Mouse (Mus musculus): Measurements from ENCODE around the gene Mapk14.
"Not testable (repeated sequence)": the region's sequence is repeated elsewhere in the genome, so short reads cannot be mapped to it uniquely, and the experiment has no call there.

Mapk14 gene

GRCm38 (mm10) chr17:28698672-28699071 lies 7.5 kb downstream of the Mapk14 start:
- no peak for DNase-seq

GRCm38 (mm10) chr17:28699789-28700188 lies 8.7 kb downstream of the Mapk14 start:
- no peak for DNase-seq

GRCm38 (mm10) chr17:28701171-28701570 lies 10.0 kb downstream of the Mapk14 start:
- no peak for DNase-seq

GRCm38 (mm10) chr17:28701737-28702136 lies 10.6 kb downstream of the Mapk14 start:
- DNase-seq = no peak

GRCm38 (mm10) chr17:28702646-28703045 lies 11.5 kb downstream of the Mapk14 start:
- DNase-seq = no peak

GRCm38 (mm10) chr17:28706697-28707096 lies 15.6 kb downstream of the Mapk14 start:
- DNase-seq = no peak

GRCm38 (mm10) chr17:28707136-28707627 lies 16.1 kb downstream of the Mapk14 start:
- DNase-seq = no peak

GRCm38 (mm10) chr17:28707816-28708215 lies 16.7 kb downstream of the Mapk14 start:
- no peak for DNase-seq

- DNase-seq = no peak
Measured at GRCm38 (mm10) chr17:28708989-28709388, 17.9 kb downstream of the Mapk14 start.

GRCm38 (mm10) chr17:28709552-28710290 lies 18.6 kb downstream of the Mapk14 start:
- DNase-seq = no peak

GRCm38 (mm10) chr17:28710291-28710688 lies 19.2 kb downstream of the Mapk14 start:
- no peak for DNase-seq

- no peak for DNase-seq
Measured at GRCm38 (mm10) chr17:28711237-28711636, 20.1 kb downstream of the Mapk14 start.

GRCm38 (mm10) chr17:28712305-28712704 lies 21.2 kb downstream of the Mapk14 start:
- no peak for DNase-seq

GRCm38 (mm10) chr17:28714006-28714405 lies 22.9 kb downstream of the Mapk14 start:
- DNase-seq = no peak

- DNase-seq = no peak
Measured at GRCm38 (mm10) chr17:28715832-28716548, 24.9 kb downstream of the Mapk14 start.

- no peak for DNase-seq
Measured at GRCm38 (mm10) chr17:28717535-28717934, 26.4 kb downstream of the Mapk14 start.

- DNase-seq = no peak
Measured at GRCm38 (mm10) chr17:28725783-28726182, 34.7 kb downstream of the Mapk14 start, which contains the start of gene AC170998.1. TSS of gene AC170998.1 (plus strand) at chr17:28726083.

GRCm38 (mm10) chr17:28727511-28727910 lies 36.4 kb downstream of the Mapk14 start:
- not testable (repeated sequence) for DNase-seq

- no peak for DNase-seq
Measured at GRCm38 (mm10) chr17:28735317-28736105, 44.4 kb downstream of the Mapk14 start.

- DNase-seq = no peak
Measured at GRCm38 (mm10) chr17:28736486-28736885, 45.4 kb downstream of the Mapk14 start.

- DNase-seq = no peak
Measured at GRCm38 (mm10) chr17:28737973-28738372, 46.8 kb downstream of the Mapk14 start.

- DNase-seq = no peak
Measured at GRCm38 (mm10) chr17:28739244-28739643, 48.1 kb downstream of the Mapk14 start.

All from right cerebral cortex, postnatal 4 days (tissue).